Mouse (Mus musculus): ENCODE measurements around the gene Ydjc.
A peak's percentile ranks its signal among the peaks of the same experiment; 100 is the strongest.
"Not testable (repeated sequence)": the region's sequence is repeated elsewhere in the genome, so short reads cannot be mapped to it uniquely, and the experiment has no call there.

The Ydjc gene

DNA sequence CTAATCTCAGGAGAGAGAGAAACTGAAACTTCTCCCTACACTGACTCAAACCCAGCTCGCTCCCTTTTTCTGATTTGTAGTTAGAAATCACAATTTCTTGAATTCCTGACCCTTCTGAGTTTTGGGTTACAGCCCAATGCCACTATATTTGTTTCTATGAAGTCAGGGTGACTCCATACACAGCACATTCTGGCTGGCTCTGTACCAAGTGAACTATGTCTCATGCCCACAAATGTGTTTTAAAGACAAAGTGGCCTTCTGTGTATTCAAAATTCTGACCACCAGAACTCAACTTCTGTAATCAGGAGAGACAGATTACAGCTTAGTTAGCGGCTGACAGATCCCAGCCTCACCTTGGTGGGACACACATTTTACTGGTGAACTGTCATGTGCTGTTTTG is 9.9 kb downstream of the Ydjc start:
- no peak for DNase-seq (ENCODE audit: low spot score)

DNA sequence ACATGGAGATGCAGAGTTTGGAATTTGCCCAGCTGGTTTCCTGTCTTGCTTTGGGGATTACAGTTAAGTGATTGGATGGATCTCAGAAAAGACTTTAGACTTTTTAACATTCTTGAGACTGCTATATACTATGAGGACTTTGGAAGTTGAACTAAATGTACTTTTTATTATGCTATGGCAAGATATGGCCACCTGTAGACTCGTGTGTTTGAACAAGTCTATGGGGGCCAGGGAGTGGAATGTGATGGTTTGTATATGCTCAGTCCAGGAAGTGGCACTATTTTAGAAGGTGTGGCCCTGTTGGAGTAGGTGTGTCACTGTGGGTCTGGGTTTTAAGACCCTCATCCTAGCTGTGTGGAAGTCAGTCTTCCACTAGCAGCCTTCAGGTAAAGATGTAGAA is 21.1 kb downstream of the Ydjc start:
- not testable (repeated sequence) for DNase-seq (ENCODE audit: low spot score)

DNA sequence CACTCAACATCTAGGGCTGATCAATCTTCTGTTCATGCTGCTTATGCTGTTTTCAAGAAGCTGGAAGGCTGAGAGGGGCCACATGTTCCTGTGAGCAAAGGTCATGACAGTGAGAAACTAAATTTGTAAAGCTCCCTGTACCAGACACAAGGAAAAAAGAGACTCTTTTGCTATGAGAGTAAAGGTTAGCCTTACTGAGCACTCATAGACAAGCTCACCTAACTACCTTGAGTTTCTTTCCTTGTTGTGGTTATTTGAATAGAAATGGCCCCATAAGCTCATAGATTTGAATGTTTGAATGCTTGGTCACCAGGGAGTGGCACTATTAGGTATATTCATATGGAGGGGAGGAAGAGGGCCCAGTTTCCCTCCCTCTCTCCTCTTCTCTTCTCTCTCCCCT is 22.8 kb downstream of the Ydjc start:
- no peak for DNase-seq (ENCODE audit: low spot score)

- DNase-seq (ENCODE audit: low spot score) = no peak
Measured at GRCm38 (mm10) chr16:17168049-17168448, 23.6 kb downstream of the Ydjc start.

DNA sequence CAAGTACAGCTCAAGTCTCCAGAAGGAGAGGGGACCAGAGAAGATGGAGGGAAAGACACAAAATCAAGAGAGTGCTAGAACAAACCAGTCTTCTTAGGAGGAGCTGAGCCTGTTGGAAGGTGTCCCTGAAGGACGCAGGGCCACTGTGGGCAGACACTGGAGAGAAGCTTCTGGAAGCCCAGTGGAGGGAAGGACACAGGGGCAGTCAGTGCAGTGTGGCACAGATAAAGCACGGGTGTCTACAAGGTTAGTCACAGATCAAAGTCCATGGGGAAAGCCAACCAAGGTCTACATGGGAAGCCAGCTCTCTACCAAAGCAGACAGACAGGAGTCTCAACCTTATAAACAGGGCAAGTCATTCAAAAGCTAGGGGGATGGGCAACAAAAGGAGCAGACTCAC is 31.3 kb downstream of the Ydjc start:
- no peak for DNase-seq (ENCODE audit: low spot score)

DNA sequence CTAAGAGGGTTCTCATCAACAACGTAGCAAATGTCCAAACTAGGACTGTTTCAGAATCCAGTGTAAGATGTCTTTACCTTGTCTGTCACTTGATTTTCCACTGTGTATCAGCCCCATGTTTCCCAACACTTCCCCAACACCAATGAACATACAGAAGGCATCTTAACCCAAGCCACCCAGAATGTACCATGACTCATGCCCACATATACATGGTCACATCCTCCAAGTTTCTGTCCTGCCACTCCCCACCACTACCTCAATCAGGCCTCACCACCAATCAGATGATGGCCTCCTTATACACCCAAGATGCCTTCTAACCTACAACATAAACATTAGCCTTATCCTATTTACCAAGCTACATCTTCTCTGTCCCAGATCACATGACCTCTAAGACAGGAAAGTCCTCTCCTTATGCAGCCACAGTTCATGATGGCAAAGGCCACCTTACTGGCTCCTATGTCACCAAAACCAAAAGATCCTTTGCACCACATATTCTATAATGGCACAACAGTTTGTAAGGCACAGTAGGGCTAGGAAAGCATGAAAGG is 33.3 kb downstream of the Ydjc start:
- DNase-seq (ENCODE audit: low spot score) = no peak

DNA sequence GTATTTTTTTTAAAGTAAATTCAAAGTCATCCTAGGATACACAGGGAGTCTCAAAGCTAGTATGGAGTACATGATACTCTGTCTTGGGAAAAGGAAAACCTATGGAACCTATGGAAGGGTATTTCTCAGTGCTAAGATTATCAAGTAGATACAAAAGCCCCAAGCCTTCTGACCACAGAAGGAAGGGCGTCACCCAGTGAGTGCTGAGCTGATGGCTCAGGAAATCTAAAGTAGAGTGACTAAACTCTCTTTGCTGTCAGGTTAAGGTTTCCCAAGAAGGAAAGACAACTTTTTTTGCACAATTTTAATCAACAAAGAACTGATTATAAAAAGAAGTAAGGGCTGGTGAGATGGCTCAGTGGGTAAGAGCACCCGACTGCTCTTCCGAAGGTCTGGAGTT is 35.3 kb downstream of the Ydjc start:
- no peak for DNase-seq (ENCODE audit: low spot score)

GRCm38 (mm10) chr16:17181382-17181781 is 37.0 kb downstream of the Ydjc start:
- no peak for DNase-seq (ENCODE audit: low spot score)

DNA sequence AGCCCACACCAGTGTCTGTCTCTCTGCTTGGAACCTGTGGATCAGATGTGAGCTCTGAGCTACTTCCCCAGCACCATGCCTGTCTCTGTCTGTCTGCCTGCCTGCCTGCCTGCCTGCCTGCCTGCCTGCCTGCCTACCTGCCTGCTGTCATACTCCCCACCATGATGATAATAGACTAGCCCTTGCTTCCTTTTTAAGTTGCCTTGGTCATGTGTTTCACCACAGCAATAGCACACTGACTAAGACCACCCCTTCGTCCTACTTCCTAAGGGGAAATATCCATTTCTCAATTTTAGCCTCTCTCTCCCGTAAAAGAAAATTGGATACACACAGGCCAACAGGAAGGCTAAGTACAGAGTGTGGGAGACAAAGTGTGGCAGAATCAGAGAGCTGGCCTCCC is 37.7 kb downstream of the Ydjc start:
- no peak for DNase-seq (ENCODE audit: low spot score)

GRCm38 (mm10) chr16:17183003-17183402 is 38.6 kb downstream of the Ydjc start:
- DNase-seq (ENCODE audit: low spot score) = no peak

DNA sequence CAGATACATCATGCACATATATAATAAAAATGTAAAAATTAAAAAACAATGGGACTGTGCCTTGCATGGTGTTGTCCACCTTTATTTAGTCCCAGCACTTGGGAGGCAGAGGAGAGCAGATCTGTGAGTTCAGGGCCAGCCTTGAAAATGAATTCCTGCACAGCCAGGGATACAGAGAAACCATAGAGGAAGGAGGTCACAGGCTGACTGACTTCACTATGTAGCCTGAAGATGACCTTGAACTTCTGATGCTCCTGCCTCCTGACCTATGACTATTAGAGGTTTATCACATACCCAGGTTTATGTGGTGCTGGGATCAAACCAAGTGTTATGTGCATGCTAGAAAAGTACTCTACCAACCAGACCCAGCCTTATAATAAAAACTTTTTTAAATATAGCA is 41.1 kb downstream of the Ydjc start:
- DNase-seq (ENCODE audit: low spot score) = no peak

DNA sequence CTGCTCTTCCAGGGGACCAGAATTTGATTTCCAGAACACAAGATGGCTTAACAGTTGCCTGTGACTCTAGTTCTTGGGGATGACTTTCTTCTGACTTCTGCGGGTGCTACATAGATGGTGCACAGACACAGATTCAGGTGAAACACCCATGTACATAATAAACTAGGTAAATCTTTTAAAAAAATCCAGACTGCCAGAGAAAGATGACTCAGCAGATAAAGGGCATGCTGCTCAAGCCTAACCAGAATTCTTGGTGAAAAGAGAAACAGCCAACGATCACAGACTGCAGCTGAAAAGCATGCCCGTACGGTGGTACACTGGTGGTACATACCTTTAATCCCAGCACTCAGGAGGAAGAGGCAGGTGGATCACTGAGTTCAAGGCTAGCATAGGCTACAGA is 49.4 kb downstream of the Ydjc start:
- DNase-seq (ENCODE audit: low spot score) = no peak

DNA sequence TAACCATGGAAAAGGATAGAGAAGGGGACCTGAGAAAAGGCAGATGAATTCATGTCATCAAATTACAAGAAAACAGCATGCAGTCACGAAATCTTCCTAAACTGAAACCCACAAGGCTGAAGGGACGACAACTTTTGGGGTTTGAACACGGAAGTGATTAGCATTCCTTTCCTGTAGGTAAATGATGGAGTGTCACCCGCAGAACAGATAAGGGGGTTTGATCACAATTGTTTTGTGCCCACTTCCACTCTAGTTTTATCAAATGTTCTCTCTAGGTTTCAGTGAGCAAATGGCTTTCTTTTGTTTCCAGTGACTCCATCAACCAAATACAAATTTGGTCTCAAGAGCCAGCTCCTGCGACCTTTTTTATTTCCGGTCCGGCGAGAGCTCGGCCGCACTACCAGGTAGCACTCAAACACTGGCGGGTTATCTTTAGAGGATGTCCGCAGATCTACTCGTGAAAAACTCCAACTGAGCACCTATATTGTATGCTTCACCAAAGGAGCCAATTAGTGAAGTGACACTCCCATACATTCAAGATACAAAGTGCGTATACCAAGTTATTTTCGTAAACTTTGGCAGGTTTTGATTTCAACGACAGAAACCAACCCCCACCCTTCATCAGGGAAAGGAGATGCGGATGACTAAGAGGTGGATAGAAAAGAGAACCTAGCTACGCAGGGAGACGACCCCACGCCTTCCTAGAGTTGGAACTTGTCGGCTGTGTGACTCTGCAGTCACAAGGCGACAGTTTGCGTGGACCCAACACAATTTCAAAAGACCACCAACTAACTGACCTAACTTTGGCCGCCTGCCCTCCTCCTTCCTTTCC is 55.9 kb downstream of the Ydjc start:
- no peak for DNase-seq (ENCODE audit: low spot score)

- DNase-seq (ENCODE audit: low spot score) = peak; percentile 55
Measured at GRCm38 (mm10) chr16:17200953-17201707, 56.7 kb downstream of the Ydjc start.

GRCm38 (mm10) chr16:17201977-17202376 is 57.6 kb downstream of the Ydjc start:
- no peak for DNase-seq (ENCODE audit: low spot score)

DNA sequence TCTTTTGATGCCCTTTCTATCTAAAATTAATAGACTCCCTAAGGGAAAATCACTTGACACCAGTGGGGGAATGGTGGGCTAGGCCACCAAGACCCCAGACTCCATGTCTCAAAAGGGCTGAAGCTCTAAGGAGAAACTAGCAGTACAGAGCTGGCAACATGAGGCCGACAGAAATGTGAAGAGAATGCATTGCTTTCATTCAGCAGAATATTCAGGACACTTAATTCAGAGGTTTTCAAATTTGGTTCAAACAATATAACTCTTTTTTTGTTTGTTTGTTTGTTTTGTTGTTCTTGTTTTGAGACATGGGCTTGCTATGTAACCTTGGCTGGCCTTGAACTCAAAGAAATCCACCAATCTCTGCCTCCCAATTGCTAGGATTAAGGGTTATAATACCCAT is 58.1 kb downstream of the Ydjc start, which contains the start of gene Ube2l3:
Ube2l3 (minus strand) TSS at position 101 of the 400 bp plus-strand sequence.
- no peak for DNase-seq (ENCODE audit: low spot score)

DNA sequence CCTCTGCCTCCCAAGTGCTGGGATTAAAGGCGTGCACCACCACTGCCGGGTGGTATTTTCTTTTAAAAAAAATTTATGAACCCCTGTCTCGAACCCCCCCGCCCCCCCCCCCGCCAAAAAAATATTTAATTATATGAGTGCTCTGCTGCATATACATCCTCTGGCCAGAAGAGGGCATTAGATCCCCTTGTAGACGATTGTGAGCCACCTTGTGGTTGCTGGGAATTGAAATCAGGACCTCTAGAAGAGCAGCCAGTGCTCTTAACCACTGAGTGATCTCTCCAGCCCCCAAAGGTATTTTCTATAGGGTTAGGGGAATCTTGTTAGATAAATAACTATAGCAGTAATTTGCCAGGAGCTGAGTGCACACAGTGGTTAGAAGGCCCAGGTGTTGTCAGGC is 60.6 kb downstream of the Ydjc start:
- DNase-seq (ENCODE audit: low spot score) = no peak

GRCm38 (mm10) chr16:17208389-17209361 is 64.3 kb downstream of the Ydjc start, which contains the start of gene Rimbp3:
Rimbp3 (plus strand) TSS chr16:17208603.
- DNase-seq (ENCODE audit: low spot score) = peak; percentile 78

DNA sequence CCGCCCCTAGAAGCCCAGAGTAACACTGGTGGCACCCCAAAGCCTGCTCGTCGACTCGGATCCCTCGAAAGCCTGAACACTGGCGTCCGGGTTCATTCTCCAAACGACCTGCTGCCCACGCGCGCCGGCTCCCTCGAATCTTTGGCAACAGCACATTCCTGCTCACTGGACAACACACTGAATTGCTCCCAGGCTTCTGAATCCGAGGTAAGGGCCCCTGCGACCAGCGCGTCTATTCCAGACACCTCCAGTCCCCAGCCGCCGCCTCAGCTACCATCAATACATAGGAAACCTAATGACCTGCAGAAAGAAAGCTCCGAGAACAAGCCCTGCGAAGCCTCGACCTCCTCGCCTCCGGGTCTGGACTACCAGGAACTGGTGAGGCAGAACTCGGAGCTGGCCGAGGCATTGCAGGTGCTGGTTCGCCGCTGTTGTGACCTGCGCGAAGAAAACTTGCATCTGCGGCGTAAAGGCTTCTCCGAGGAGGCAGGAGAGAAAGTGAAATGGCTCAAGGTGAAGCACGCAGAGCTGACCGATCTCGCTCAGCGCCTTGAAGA is 65.1 kb downstream of the Ydjc start:
- DNase-seq (ENCODE audit: low spot score) = no peak

Data from ovary, postnatal 14 days (tissue).